Mouse (Mus musculus): ENCODE results near the gene Zbtb11.

DNA sequence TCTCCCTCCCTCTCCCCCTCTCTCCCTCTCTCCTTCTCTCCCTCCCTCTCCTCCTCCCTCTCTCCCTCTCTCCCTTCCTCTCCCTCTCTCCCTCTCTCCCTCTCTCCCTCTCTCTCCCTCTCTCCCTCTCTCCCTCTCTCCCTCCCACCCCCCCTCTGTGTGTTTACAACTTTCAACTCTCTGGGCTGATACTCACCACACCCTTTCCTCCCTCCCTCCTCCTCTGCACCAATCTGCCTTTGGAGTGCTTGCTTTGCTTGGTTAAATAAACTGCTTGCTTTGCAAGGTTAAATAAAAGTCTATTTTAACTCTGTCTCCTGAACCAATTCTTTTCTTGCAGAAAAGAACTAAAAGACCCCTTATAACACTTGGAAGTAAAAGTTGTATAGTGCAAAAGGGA is 20.9 kb upstream of the Zbtb11 start:
- TF ChIP-seq CTCF (IDR thresholded peaks at IDR 0.05; ENCODE audit: control insufficient read depth, insufficient read depth, insufficient replicate concordance, low read depth, low read length) = no peak
- TF ChIP-seq POLR2A (IDR thresholded peaks at IDR 0.05; ENCODE audit: control insufficient read depth, low read depth, low read length) = no peak
